Mouse (Mus musculus) inflammation-experienced regulatory T-cells (primary cell): Measurements from ENCODE around the gene H2-DMb2. TPM values are rescaled to one million over a fixed set of nuclear protein-coding genes. Genes with fewer than 3 reads are reported as not detected.

Experiments
- polyA plus RNA-seq, 2 experiments: library from polyadenylated mRNA; unstranded; fragments of 100-300 nt; shearing (Covaris generic); gene quantifications; one replicate each; pipeline ENCODE4 v1.2.1; 2017

H2-DMb2 gene
- polyA plus RNA-seq, result 10 to 100 TPM; 11.6 to 22.4 TPM

DNA sequence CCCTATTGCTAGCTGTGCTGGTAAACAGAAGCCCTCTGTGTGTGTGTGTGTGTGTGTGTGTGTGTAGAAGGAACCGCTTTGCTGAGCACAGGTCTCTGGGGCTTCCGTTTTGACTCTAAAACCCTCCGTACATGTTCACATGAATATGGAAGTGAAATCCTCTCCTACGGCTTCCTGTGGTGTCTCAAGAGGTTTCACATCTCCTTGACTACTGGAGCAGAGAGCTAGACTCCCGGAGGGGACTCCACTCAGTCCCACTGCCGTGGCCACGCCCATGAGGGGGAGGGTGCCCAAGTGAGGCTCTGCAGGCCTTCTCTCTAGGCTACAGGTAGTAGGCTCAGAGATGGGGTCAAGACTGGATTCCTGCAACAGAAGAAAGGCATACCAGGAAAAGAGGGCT lies at the start of gene H2-DMb2:
Gene H2-DMb2, plus strand, starts transcription at position 275 of the 400 bp plus-strand sequence.

DNA sequence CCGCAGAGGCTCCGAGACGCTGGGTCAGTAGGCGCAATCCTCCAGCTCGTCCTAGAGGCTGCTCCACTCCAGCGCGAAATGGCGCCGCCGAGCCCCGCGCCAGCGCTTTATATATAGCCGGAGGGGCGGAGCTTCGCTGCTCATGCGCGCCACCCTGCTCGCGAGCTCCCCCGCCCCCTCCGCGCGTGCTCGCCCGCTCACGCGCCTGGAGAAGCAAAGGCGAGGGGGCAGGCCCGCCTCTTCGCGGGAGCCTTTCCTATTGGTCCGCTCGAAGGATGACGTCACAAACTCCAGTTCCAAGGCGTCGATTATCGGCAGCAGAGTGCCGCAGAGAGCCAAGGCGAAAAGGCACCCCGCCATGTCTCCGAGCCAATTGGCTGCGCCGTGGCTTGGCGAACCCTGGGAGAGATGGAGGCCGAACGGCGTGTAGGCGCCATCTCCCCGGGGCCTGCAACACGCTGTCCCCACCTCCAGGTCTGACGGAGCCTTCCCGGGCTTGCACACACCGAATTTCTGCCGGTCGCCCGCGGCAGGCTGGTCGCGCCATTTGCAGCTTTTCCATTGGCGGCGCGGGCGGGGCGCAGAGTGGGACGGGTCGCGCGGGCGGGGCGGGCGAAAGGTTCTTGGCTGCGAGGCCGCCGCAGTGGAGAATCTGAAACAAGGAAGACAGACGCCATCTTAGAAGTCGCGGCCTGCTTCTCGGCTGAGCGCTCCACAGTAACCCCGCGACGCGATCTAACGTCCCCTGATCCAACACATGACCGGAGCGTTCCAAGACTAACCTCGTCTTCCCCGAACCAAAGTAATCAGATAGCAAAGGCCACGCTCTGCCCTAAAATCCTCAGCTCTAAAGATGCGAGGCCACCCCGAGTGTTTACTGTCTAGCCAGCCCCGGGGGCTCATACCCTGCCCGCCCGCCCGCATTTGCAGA lies 23.6 kb upstream of the H2-DMb2 start, which contains the start of gene H2-DMa:
Gene H2-DMa, plus strand, starts transcription at position 293 of the 931 bp plus-strand sequence.

DNA sequence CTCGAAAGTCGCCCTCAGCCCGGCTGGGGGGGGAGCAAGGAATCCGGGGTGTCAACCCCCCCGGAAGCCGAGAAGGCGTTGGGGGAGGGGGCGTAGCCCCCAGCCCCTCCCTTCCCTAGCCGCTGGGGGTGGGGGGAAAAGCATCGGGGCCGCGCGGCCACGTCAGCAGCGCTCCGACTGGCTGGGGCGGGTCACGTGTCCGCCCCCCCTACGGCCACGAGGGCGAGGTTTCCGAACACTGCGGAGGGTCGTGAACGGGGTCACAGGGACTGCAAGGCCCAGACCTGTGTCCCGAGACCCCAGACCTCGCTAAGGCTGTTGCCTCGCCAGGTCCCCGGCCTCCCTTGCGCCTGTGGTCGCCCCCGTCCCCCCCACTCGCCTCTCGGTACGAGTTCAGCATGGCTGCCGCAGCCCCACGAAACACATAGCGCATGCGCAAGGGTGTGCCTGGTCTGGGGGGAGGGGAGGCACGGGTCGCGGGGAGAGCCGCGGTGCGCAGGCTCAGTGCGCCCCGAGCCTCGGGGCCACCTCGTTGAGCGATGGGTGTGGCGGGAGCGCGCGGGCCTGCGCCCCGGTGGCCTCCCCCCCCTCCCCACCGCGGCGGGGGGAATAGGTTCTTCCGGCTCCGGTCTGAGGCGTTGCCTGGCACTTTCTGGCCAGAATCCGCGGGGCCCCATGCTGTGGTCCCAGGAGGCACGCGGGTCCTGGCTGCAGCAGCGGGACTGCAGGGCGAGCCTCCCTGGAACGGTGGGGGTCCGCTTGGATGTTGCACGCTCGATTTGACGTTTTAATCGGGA lies 20.7 kb upstream of the H2-DMb2 start, which contains the start of gene Brd2:
Gene Brd2, minus strand, starts transcription at position 447 of the 797 bp plus-strand sequence.

GRCm38 (mm10) chr17:34152923-34153322 lies 9.8 kb downstream of the H2-DMb2 start, which contains the start of gene H2-DMb1:
TSS of gene H2-DMb1 (plus strand) at chr17:34153072.

GRCm38 (mm10) chr17:34187261-34187916 lies 44.3 kb downstream of the H2-DMb2 start, which contains the start of the genes Tap1 and Psmb9:
TSS of gene Tap1 (plus strand) at chr17:34187553.
TSS of gene Psmb9 (minus strand) at chr17:34187764.

GRCm38 (mm10) chr17:34196941-34197894 lies 54.1 kb downstream of the H2-DMb2 start, which contains the start of gene Psmb8:
TSS of gene Psmb8 (plus strand) at chr17:34197721.

Other genes with a start within 250 kb of the H2-DMb2 start
- gene Platr17, start 238.2 kb upstream of the H2-DMb2 start, polyA plus RNA-seq, result 1 to 10 TPM; 2.7 to 8.0 TPM
- gene Daxx, start 233.9 kb upstream of the H2-DMb2 start, polyA plus RNA-seq, result 100 to 1,000 TPM in 1 of 2 experiments, 10 to 100 TPM in 1; 88.4 to 128 TPM
- 100 to 1,000 TPM; 609 to 631 TPM for gene Tapbp, start 227.4 kb upstream of the H2-DMb2 start, polyA plus RNA-seq
- 10 to 100 TPM; 19.7 to 30.0 TPM for gene Zbtb22, start 227.4 kb upstream of the H2-DMb2 start, polyA plus RNA-seq
- 100 to 1,000 TPM; 129 to 170 TPM for gene Rgl2, start 213.8 kb upstream of the H2-DMb2 start, polyA plus RNA-seq
- 100 to 1,000 TPM; 132 to 142 TPM for gene Pfdn6, start 203.0 kb upstream of the H2-DMb2 start, polyA plus RNA-seq
- gene Wdr46, start 202.6 kb upstream of the H2-DMb2 start, polyA plus RNA-seq, result 10 to 100 TPM; 59.2 to 75.0 TPM
- gene B3galt4, start 191.8 kb upstream of the H2-DMb2 start, polyA plus RNA-seq, result 10 to 100 TPM; 21.9 to 44.0 TPM
- 10 to 100 TPM; 69.7 to 81.8 TPM for gene Vps52, start 187.5 kb upstream of the H2-DMb2 start, polyA plus RNA-seq
- 1,000 to 10,000 TPM; 1,990 to 2,168 TPM for gene Rps18, start 187.3 kb upstream of the H2-DMb2 start, polyA plus RNA-seq
- over 10,000 TPM; 12,130 to 12,778 TPM for gene H2-K1, start 143.0 kb upstream of the H2-DMb2 start, polyA plus RNA-seq
- 10 to 100 TPM; 35.6 to 38.2 TPM for gene Ring1, start 118.6 kb upstream of the H2-DMb2 start, polyA plus RNA-seq
- 100 to 1,000 TPM; 289 to 375 TPM for gene H2-Ke6, start 115.2 kb upstream of the H2-DMb2 start, polyA plus RNA-seq
- 100 to 1,000 TPM in 1 of 2 experiments, 10 to 100 TPM in 1; 96.5 to 149 TPM for gene Slc39a7, start 111.6 kb upstream of the H2-DMb2 start, polyA plus RNA-seq
- 10 to 100 TPM; 66.1 to 98.3 TPM for gene Rxrb, start 111.5 kb upstream of the H2-DMb2 start, polyA plus RNA-seq
- gene Col11a2, start 103.9 kb upstream of the H2-DMb2 start, polyA plus RNA-seq, result 1 to 10 TPM in 1 of 2 experiments, under 1 TPM in 1; 0.72 to 3.2 TPM
- 10 to 100 TPM; 31.7 to 45.1 TPM for gene H2-Oa, start 51.0 kb upstream of the H2-DMb2 start, polyA plus RNA-seq
- gene H2-DMa, start 23.8 kb upstream of the H2-DMb2 start, polyA plus RNA-seq, result 100 to 1,000 TPM in 1 of 2 experiments, 10 to 100 TPM in 1; 99.4 to 105 TPM
- gene Brd2, start 20.7 kb upstream of the H2-DMb2 start, polyA plus RNA-seq, result 100 to 1,000 TPM; 199 to 255 TPM
- gene H2-DMb1, start 9.8 kb downstream of the H2-DMb2 start, polyA plus RNA-seq, result 10 to 100 TPM in 1 of 2 experiments, 1 to 10 TPM in 1; 2.8 to 12.1 TPM
- 100 to 1,000 TPM; 379 to 418 TPM for gene Tap1, start 44.2 kb downstream of the H2-DMb2 start, polyA plus RNA-seq
- 100 to 1,000 TPM; 443 to 527 TPM for gene Psmb9, start 44.5 kb downstream of the H2-DMb2 start, polyA plus RNA-seq
- 1,000 to 10,000 TPM; 1,068 to 1,232 TPM for gene Psmb8, start 54.4 kb downstream of the H2-DMb2 start, polyA plus RNA-seq
- gene Tap2, start 60.2 kb downstream of the H2-DMb2 start, polyA plus RNA-seq, result 100 to 1,000 TPM; 330 to 339 TPM
- gene H2-Ob, start 95.6 kb downstream of the H2-DMb2 start, polyA plus RNA-seq, result 10 to 100 TPM; 69.7 to 70.8 TPM
- 100 to 1,000 TPM in 1 of 2 experiments, 10 to 100 TPM in 1; 49.6 to 150 TPM for gene H2-Ab1, start 114.4 kb downstream of the H2-DMb2 start, polyA plus RNA-seq
- gene H2-Aa, start 144.5 kb downstream of the H2-DMb2 start, polyA plus RNA-seq, result 10 to 100 TPM; 40.3 to 86.4 TPM
- 10 to 100 TPM; 26.8 to 67.1 TPM for gene H2-Eb1, start 162.6 kb downstream of the H2-DMb2 start, polyA plus RNA-seq
- 1 to 10 TPM in 1 of 2 experiments, under 1 TPM in 1; 0.42 to 1.3 TPM for gene H2-Eb2, start 182.4 kb downstream of the H2-DMb2 start, polyA plus RNA-seq
- under 1 TPM; 0.43 to 0.46 TPM for gene Btnl2, start 211.5 kb downstream of the H2-DMb2 start, polyA plus RNA-seq
- gene Btnl1, start 233.8 kb downstream of the H2-DMb2 start, polyA plus RNA-seq, result not detected